ENCODE assay signal across 31 mouse cellular contexts in genomic region chr6:41566965-41567364, GRCm38 (mm10). TPM values are rescaled to one million over a fixed set of nuclear protein-coding genes. Genes with fewer than 3 reads are reported as not detected.
A peak's percentile ranks its signal among the peaks of the same experiment; 100 is the strongest.
DNase-seq lines count a peak whose midpoint lies in the region; TF ChIP-seq lines count a peak whose summit lies in the region.
"Had no signal": no experiment of that assay in that cellular context is flagged by ENCODE, and none has a peak within 500 bp of the region (broad histone marks: within the 10 kb centered on the region; RNA-seq: fewer than 3 reads in every experiment).

No protein-coding gene starts in this region.

- no peak overlapping the region for H3K9ac ChIP-seq in ES-Bruce4 (ENCODE audit: low read depth, poor library complexity, severe bottlenecking)
- H3K9ac ChIP-seq: embryonic facial prominence, embryonic 13.5 days; embryonic facial prominence, embryonic 15.5 days; forebrain, embryonic 12.5 days had no signal

- TF ChIP-seq POLR2A in ES-Bruce4 (IDR thresholded peaks at IDR 0.05; ENCODE audit: insufficient read depth, low read length): no peak

- H3K36me3 ChIP-seq in ES-Bruce4 (ENCODE audit: control insufficient read depth, insufficient read depth, low read length, poor library complexity, severe bottlenecking): no peaks in the 10 kb centered on the region
- H3K36me3 ChIP-seq: embryonic facial prominence, embryonic 13.5 days; embryonic facial prominence, embryonic 15.5 days; forebrain, embryonic 10.5 days; forebrain, embryonic 12.5 days had no signal

- no peak for TF ChIP-seq CTCF in ES-Bruce4 (IDR thresholded peaks at IDR 0.05; ENCODE audit: low read depth, low read length)

- intact Hi-C loops in left cerebral cortex, postnatal 4 days (cut with DNase I): no loop called here

- H3K27ac ChIP-seq in ES-Bruce4 (ENCODE audit: insufficient read depth, low read length): peak overlapping the region; percentile 16; the same call in 1 of the 2 replicates
- H3K27ac ChIP-seq: embryonic facial prominence, embryonic 13.5 days; embryonic facial prominence, embryonic 15.5 days; forebrain, embryonic 10.5 days; forebrain, embryonic 12.5 days had no signal

- no peak overlapping the region for H3K4me3 ChIP-seq in ES-Bruce4 (ENCODE audit: low read depth, low read length)
- H3K4me3 ChIP-seq: embryonic facial prominence, embryonic 13.5 days; embryonic facial prominence, embryonic 15.5 days; erythroblast, embryonic 14.5 days; forebrain, embryonic 10.5 days; forebrain, embryonic 12.5 days had no signal

- TF ChIP-seq EP300 in ES-Bruce4 (IDR thresholded peaks at IDR 0.05; ENCODE audit: insufficient read depth, low read depth, low read length): no peak

- peak; percentile 47 for DNase-seq in CD4-positive, CD25-positive, alpha-beta regulatory T cell, adult 2 months (ENCODE audit: low read depth, low spot score)
- peak; percentile 24 for DNase-seq in induced T-regulatory cell, adult 2 months (ENCODE audit: low read depth)
- peak; percentile 38 for DNase-seq in naive thymus-derived CD4-positive, alpha-beta T cell, adult 2 months (ENCODE audit: low read depth)
- DNase-seq in left cerebral cortex, postnatal 4 days: no peak
- DNase-seq in spleen, adult 18-20 months: no peak
- DNase-seq in adrenal gland, postnatal 10 days: no peak
- DNase-seq: adrenal gland, adult 8-10 months; adrenal gland, postnatal 25 days; B cell, adult 2 months; cerebellum, adult 11 months; cerebellum, adult 18-20 months; cerebellum, adult 8-10 months; cerebellum, adult 9-11 months; cerebellum, postnatal 14 days; cerebellum, postnatal 36 days; embryo, embryonic 11 days had no signal

- peaks cover 3% of the 10 kb centered on the region for H3K4me1 ChIP-seq in ES-Bruce4 (ENCODE audit: control insufficient read depth, insufficient read depth, low read length)
- H3K4me1 ChIP-seq: embryonic facial prominence, embryonic 13.5 days; embryonic facial prominence, embryonic 15.5 days; forebrain, embryonic 10.5 days; forebrain, embryonic 12.5 days had no signal

- no peaks in the 10 kb centered on the region for H3K27me3 ChIP-seq in ES-Bruce4 (ENCODE audit: control insufficient read depth, insufficient read depth, low read length, poor library complexity, severe bottlenecking)
- H3K27me3 ChIP-seq: CH12.LX; embryonic facial prominence, embryonic 13.5 days; embryonic facial prominence, embryonic 15.5 days; forebrain, embryonic 12.5 days had no signal

- H3K9me3 ChIP-seq in ES-Bruce4 (replicated peaks; ENCODE audit: control insufficient read depth, insufficient read depth, low read length, poor library complexity, severe bottlenecking): no peaks in the 10 kb centered on the region
- H3K9me3 ChIP-seq: embryonic facial prominence, embryonic 13.5 days; embryonic facial prominence, embryonic 15.5 days; forebrain, embryonic 10.5 days; forebrain, embryonic 12.5 days had no signal

RNA-seq across cellular contexts. Expression of gene Ephb6, which starts 38.3 kb away (rescaled TPM):
- 4.0 and 5.7 TPM in 2 replicates for polyA plus RNA-seq in ES-Bruce4 (2011; ENCODE audit: insufficient read depth, insufficient read length, low read depth, missing spikeins)
- total RNA-seq in left cerebral cortex, postnatal 4 days (2021): 100 to 1,000 TPM; 165 to 178 TPM
- total RNA-seq in adrenal gland, postnatal 10 days (2021): 10 to 100 TPM in 1 of 2 experiments, 1 to 10 TPM in 1; 8.8 to 17.4 TPM
- total RNA-seq: CH12.LX had no signal

RNA-seq across cellular contexts. Expression of gene Prss2, which starts 45.4 kb away (rescaled TPM):
- polyA plus RNA-seq in ES-Bruce4 (2011; ENCODE audit: insufficient read depth, insufficient read length, low read depth, missing spikeins): not detected in 2 replicates
- not detected for total RNA-seq in left cerebral cortex, postnatal 4 days (2021)
- total RNA-seq in adrenal gland, postnatal 10 days (2021): not detected
- total RNA-seq: adrenal gland, adult 18-20 months; adrenal gland, adult 8-10 months; adrenal gland, postnatal 25 days; CH12.LX; common myeloid progenitor, adult 5-6 weeks; ES-E14; MEL had no signal
- polyA plus RNA-seq: brain, embryonic 14.5 days; embryonic facial prominence, embryonic 11.5 days; embryonic facial prominence, embryonic 13.5 days; embryonic facial prominence, embryonic 15.5 days; erythroblast, embryonic 14.5 days; forebrain, embryonic 10.5 days; forebrain, embryonic 12.5 days; forebrain, embryonic 14.5 days; forebrain, embryonic 16.5 days had no signal

Comparison
In these comparisons a context has a peak if more than half of its experiments do, and no peak if none do; other contexts are left out.
1. DNase-seq: peak in CD4-positive, CD25-positive, alpha-beta regulatory T cell, adult 2 months (single experiment), induced T-regulatory cell, adult 2 months (single experiment) and naive thymus-derived CD4-positive, alpha-beta T cell, adult 2 months (single experiment); none in left cerebral cortex, postnatal 4 days (single experiment), spleen, adult 18-20 months (0 of 2) and adrenal gland, postnatal 10 days (single experiment).
2. RNA of gene Ephb6, which starts 38.3 kb away (total RNA-seq): 165 to 178 TPM in left cerebral cortex, postnatal 4 days; 8.8 to 17.4 TPM in adrenal gland, postnatal 10 days; every median in the first group is over 4 times any median in the second.